Comparison of ENCODE assay signal across 22 mouse cellular contexts in the genomic region with DNA sequence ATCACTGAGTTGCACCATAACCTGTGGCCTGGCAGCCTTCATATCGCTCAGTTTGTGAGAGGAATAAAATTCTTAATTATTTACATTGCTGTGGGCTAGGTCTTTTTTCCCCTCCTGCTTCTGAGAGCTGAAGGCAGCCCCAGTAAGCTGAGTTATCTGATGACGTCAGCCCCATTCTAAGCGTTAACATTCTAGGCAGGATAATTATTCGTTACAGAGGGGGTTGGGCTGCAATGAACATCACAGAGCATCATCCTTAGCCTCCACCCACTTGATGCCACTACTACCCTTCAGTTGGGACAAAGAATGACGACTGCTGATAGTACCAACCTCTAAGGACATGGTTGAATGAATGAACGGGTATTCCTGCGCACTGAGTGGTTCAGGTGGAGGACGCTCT. TPM values are rescaled to one million over a fixed set of nuclear protein-coding genes. Genes with fewer than 3 reads are reported as not detected.
"Had no signal": no experiment of that assay in that cellular context is flagged by ENCODE, and none has a peak within 500 bp of the region (broad histone marks: within the 10 kb centered on the region; RNA-seq: fewer than 3 reads in every experiment).

No protein-coding gene starts in this region.

- H3K27ac ChIP-seq: kidney, postnatal 0 days; layer of hippocampus, adult 2 months; limb, embryonic 10.5 days; limb, embryonic 13.5 days; liver, embryonic 12.5 days; liver, embryonic 15.5 days; lung, embryonic 15.5 days; midbrain, embryonic 10.5 days; midbrain, embryonic 13.5 days; neural tube, embryonic 13.5 days had no signal

- H3K9ac ChIP-seq: limb, embryonic 13.5 days; liver, embryonic 12.5 days; liver, embryonic 15.5 days; lung, embryonic 15.5 days; midbrain, embryonic 13.5 days; neural tube, embryonic 13.5 days had no signal

- H3K4me1 ChIP-seq: liver, embryonic 12.5 days; liver, embryonic 15.5 days; lung, embryonic 15.5 days had no signal

- H3K27me3 ChIP-seq: limb, embryonic 13.5 days; liver, embryonic 12.5 days; liver, embryonic 15.5 days; lung, embryonic 15.5 days; megakaryocyte, embryonic 14.5 days; midbrain, embryonic 13.5 days; neural tube, embryonic 13.5 days had no signal

- ATAC-seq: liver, embryonic 12.5 days; midbrain, embryonic 13.5 days; midbrain, embryonic 16.5 days had no signal

- H3K9me3 ChIP-seq: limb, embryonic 10.5 days; limb, embryonic 13.5 days; liver, embryonic 12.5 days; liver, embryonic 15.5 days; lung, embryonic 15.5 days; megakaryocyte, embryonic 14.5 days; midbrain, embryonic 10.5 days; midbrain, embryonic 13.5 days; neural tube, embryonic 13.5 days had no signal

- H3K4me2 ChIP-seq: limb, embryonic 13.5 days; liver, embryonic 12.5 days; liver, embryonic 15.5 days; lung, embryonic 15.5 days; midbrain, embryonic 13.5 days; neural tube, embryonic 13.5 days had no signal

- H3K4me3 ChIP-seq: layer of hippocampus, adult 2 months; limb, embryonic 10.5 days; limb, embryonic 13.5 days; liver, embryonic 12.5 days; liver, embryonic 15.5 days; lung, embryonic 15.5 days; megakaryocyte, embryonic 14.5 days; midbrain, embryonic 10.5 days; midbrain, embryonic 13.5 days; myocyte; neural tube, embryonic 13.5 days had no signal

- H3K36me3 ChIP-seq: limb, embryonic 10.5 days; limb, embryonic 13.5 days; liver, embryonic 12.5 days; liver, embryonic 15.5 days; lung, embryonic 15.5 days; midbrain, embryonic 10.5 days; midbrain, embryonic 13.5 days; neural tube, embryonic 13.5 days had no signal

- DNase-seq: kidney, postnatal 25 days; layer of hippocampus, adult 9-11 months; liver; lung, adult 18-20 months; lung, postnatal 10 days; lung, postnatal 36 days; thymus, adult 18-20 months; thymus, postnatal 25 days had no signal

RNA-seq across cellular contexts. Expression of a gene that starts 47.5 kb away (rescaled TPM):
- polyA plus RNA-seq: limb, embryonic 10.5 days; liver, embryonic 15.5 days; myocyte; testis, adult 2 months had no signal
